Mouse (Mus musculus): Measurements from ENCODE around the gene Plagl2.
"Not testable (repeated sequence)": the region's sequence is repeated elsewhere in the genome, so short reads cannot be mapped to it uniquely, and the experiment has no call there.

The Plagl2 gene

GRCm38 (mm10) chr2:153241250-153242014 is at the start of gene Plagl2, which contains the start of gene Pofut1:
TSS of gene Plagl2 (minus strand) at chr2:153241426.
TSS of gene Pofut1 (plus strand) at chr2:153241533.
- DNase-seq (ENCODE audit: low spot score in 2 of 2) = peak; percentile 92

GRCm38 (mm10) chr2:153287835-153288234 is 46.6 kb upstream of the Plagl2 start:
- DNase-seq (ENCODE audit: low spot score in 2 of 2) = no peak

GRCm38 (mm10) chr2:153286524-153286923 is 45.3 kb upstream of the Plagl2 start:
- DNase-seq (ENCODE audit: low spot score in 2 of 2) = no peak

- no peak for DNase-seq (ENCODE audit: low spot score in 2 of 2)
These were observed 42.7 kb upstream of the Plagl2 start for GRCm38 (mm10) chr2:153283919-153284318.

GRCm38 (mm10) chr2:153278357-153278756 is 37.1 kb upstream of the Plagl2 start:
- peak; percentile 38 to 47 for DNase-seq (ENCODE audit: low spot score in 2 of 2)

GRCm38 (mm10) chr2:153276846-153277245 is 35.6 kb upstream of the Plagl2 start:
- DNase-seq (ENCODE audit: low spot score in 2 of 2) = not testable (repeated sequence)

- DNase-seq (ENCODE audit: low spot score in 2 of 2) = no peak
These were observed 35.2 kb upstream of the Plagl2 start for GRCm38 (mm10) chr2:153276440-153276839.

- not testable (repeated sequence) for DNase-seq (ENCODE audit: low spot score in 2 of 2)
These were observed 34.4 kb upstream of the Plagl2 start for GRCm38 (mm10) chr2:153275577-153275976.

- DNase-seq (ENCODE audit: low spot score in 2 of 2) = no peak
These were observed 33.7 kb upstream of the Plagl2 start for GRCm38 (mm10) chr2:153274919-153275247.

GRCm38 (mm10) chr2:153274200-153274918 is 33.1 kb upstream of the Plagl2 start:
- not testable (repeated sequence) for DNase-seq (ENCODE audit: low spot score in 2 of 2)

- not testable (repeated sequence) for DNase-seq (ENCODE audit: low spot score in 2 of 2)
These were observed 29.1 kb upstream of the Plagl2 start for GRCm38 (mm10) chr2:153270231-153270915.

GRCm38 (mm10) chr2:153267331-153267730 is 26.1 kb upstream of the Plagl2 start:
- no peak for DNase-seq (ENCODE audit: low spot score in 2 of 2)

GRCm38 (mm10) chr2:153263053-153263452 is 21.8 kb upstream of the Plagl2 start:
- DNase-seq (ENCODE audit: low spot score in 2 of 2) = peak; percentile 77 to 80

GRCm38 (mm10) chr2:153259864-153260674 is 18.8 kb upstream of the Plagl2 start:
- no peak for DNase-seq (ENCODE audit: low spot score in 2 of 2)

- peak; percentile 48 to 50 for DNase-seq (ENCODE audit: low spot score in 2 of 2)
These were observed 18.0 kb upstream of the Plagl2 start for GRCm38 (mm10) chr2:153259030-153259863.

- no peak for DNase-seq (ENCODE audit: low spot score in 2 of 2)
These were observed 15.4 kb upstream of the Plagl2 start for GRCm38 (mm10) chr2:153256604-153257003.

GRCm38 (mm10) chr2:153249751-153250150 is 8.5 kb upstream of the Plagl2 start:
- DNase-seq (ENCODE audit: low spot score in 2 of 2) = no peak

- DNase-seq (ENCODE audit: low spot score in 2 of 2) = no peak
These were observed 930 bp upstream of the Plagl2 start for GRCm38 (mm10) chr2:153242156-153242555.

GRCm38 (mm10) chr2:153240701-153241235 is 458 bp downstream of the Plagl2 start:
- DNase-seq (ENCODE audit: low spot score in 2 of 2) = peak; percentile 55 to 71

- DNase-seq (ENCODE audit: low spot score in 2 of 2) = no peak
These were observed 1.3 kb downstream of the Plagl2 start for GRCm38 (mm10) chr2:153239860-153240480.
